Mouse (Mus musculus): Measurements from ENCODE around the gene Smox. TPM values are rescaled to one million over a fixed set of nuclear protein-coding genes. Genes with fewer than 3 reads are reported as not detected.
A peak's percentile ranks its signal among the peaks of the same experiment; 100 is the strongest.

The Smox gene
- polyA plus RNA-seq, 1 experiment from 2014 or later, result 26.8 TPM

DNA sequence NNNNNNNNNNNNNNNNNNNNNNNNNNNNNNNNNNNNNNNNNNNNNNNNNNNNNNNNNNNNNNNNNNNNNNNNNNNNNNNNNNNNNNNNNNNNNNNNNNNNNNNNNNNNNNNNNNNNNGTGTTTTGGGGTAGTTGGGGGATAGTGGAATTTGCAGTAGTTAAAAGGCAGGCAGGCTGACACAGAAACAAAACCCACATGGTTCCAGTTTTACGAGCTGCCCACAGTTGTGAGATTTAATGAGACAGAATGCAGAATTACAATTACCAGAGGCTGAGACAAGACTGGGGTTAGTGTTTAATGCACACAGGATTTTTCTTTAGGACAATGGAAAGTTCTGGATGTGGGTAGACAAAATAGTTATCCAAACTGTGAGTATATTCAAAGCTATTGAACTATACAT is 9.6 kb upstream of the Smox start:
- H3K9ac ChIP-seq (ENCODE audit: low read depth, low read length), result no peak overlapping the region
- H3K4me2 ChIP-seq (ENCODE audit: low read length), result no peak overlapping the region
- no peak overlapping the region for H3K27ac ChIP-seq
- DNase-seq (ENCODE audit: low spot score) (peak; percentile 58), ATAC-seq (replicated peaks; ENCODE audit: low FRiP score, low read depth) (no peak)
- WGBS, result 17% methylated on average over 1 of the region's 1 CpGs
- TF ChIP-seq CTCF (IDR thresholded peaks at IDR 0.05; ENCODE audit: low read depth), result no peak
- H3K9me3 ChIP-seq (replicated peaks; ENCODE audit: low read length), result no peaks in the 10 kb centered on the region
- no peaks in the 10 kb centered on the region for H3K4me1 ChIP-seq (replicated peaks; ENCODE audit: insufficient read depth, low read length)
- H3K36me3 ChIP-seq (ENCODE audit: insufficient read depth, low read length), result no peaks in the 10 kb centered on the region
- no peak overlapping the region for H3K4me3 ChIP-seq (replicated peaks; ENCODE audit: low read depth, low read length)
- H3K27me3 ChIP-seq (ENCODE audit: insufficient read depth, low read length), result no peaks in the 10 kb centered on the region

DNA sequence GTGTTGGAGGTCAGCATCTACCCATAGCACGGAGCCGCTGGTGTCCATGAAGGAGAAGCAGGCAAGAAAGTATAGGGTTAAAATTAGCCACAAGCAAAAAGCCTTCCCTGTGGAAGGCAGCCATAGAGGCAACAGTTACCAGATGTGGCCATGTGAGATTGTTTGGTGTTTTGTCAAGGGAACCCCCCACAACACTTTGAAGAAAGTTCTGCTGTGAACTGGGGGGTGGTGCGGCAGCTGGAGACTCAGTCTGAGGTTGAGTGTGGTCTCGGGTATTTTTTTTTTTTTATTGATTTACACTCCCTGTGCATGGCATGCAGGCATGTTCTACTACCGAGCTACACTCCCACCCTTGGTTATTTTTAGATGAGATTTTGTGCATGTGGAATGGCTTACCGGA is 8.8 kb upstream of the Smox start:
- no peak overlapping the region for H3K27ac ChIP-seq
- H3K4me2 ChIP-seq (ENCODE audit: low read length), result no peak overlapping the region
- H3K36me3 ChIP-seq (ENCODE audit: insufficient read depth, low read length), result no peaks in the 10 kb centered on the region
- 67% methylated on average over 6 of the region's 6 CpGs for WGBS
- no peak for ATAC-seq (replicated peaks; ENCODE audit: low FRiP score, low read depth)
- no peaks in the 10 kb centered on the region for H3K4me1 ChIP-seq (replicated peaks; ENCODE audit: insufficient read depth, low read length)
- TF ChIP-seq CTCF (IDR thresholded peaks at IDR 0.05; ENCODE audit: low read depth), result no peak
- no peak overlapping the region for H3K9ac ChIP-seq (ENCODE audit: low read depth, low read length)
- H3K9me3 ChIP-seq (replicated peaks; ENCODE audit: low read length), result no peaks in the 10 kb centered on the region
- no peak overlapping the region for H3K4me3 ChIP-seq (replicated peaks; ENCODE audit: low read depth, low read length)
- no peaks in the 10 kb centered on the region for H3K27me3 ChIP-seq (ENCODE audit: insufficient read depth, low read length)
- DNase-seq (ENCODE audit: low spot score), result no peak

DNA sequence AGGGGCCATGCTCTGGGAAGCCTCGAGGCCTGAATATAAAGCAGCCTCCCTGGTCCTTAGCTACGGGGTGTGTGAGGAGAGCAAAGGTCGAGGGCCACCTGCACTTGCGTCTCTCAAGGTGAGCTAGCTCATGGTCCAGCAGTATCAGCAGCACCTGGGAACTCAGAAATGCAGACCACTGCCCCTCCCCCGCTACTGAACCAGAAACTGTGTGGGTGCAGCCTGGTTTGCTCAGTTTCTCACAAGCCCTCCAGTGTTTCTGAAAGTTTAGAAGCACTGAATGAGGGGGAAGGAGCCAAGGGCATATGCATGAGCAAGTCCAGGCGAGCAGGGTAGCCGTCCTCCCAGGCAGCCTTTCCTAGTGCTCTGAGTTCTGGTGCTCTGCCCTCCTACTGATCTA is 7.7 kb upstream of the Smox start:
- H3K9ac ChIP-seq (ENCODE audit: low read depth, low read length), result no peak overlapping the region
- no peak overlapping the region for H3K27ac ChIP-seq
- H3K4me1 ChIP-seq (replicated peaks; ENCODE audit: insufficient read depth, low read length), result no peaks in the 10 kb centered on the region
- no peak overlapping the region for H3K4me2 ChIP-seq (ENCODE audit: low read length)
- WGBS, result 51% methylated on average over 7 of the region's 7 CpGs
- H3K36me3 ChIP-seq (ENCODE audit: insufficient read depth, low read length), result no peaks in the 10 kb centered on the region
- ATAC-seq (replicated peaks; ENCODE audit: low FRiP score, low read depth), result no peak
- no peaks in the 10 kb centered on the region for H3K9me3 ChIP-seq (replicated peaks; ENCODE audit: low read length)
- no peak for DNase-seq (ENCODE audit: low spot score)
- TF ChIP-seq CTCF (IDR thresholded peaks at IDR 0.05; ENCODE audit: low read depth), result no peak
- no peaks in the 10 kb centered on the region for H3K27me3 ChIP-seq (ENCODE audit: insufficient read depth, low read length)
- H3K4me3 ChIP-seq (replicated peaks; ENCODE audit: low read depth, low read length), result no peak overlapping the region

DNA sequence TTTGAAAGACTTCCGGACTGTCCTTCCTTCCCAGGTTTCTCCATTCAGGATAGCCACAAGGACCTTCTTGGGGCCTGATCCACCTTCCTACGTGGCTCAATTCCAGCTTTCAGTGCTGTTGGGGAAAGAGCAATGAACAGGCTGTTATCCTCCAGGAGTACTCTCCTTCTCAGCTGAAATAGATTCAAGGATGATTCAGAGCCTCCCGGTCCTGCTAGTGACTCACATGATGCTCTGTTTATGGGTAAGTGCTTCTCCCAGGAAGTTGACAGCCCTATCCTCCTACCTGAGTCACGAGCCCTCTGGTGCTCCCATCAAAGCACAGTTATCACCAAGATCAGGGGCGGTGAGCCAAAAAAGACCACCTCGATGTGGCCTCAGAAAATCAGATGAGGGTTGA is 7.1 kb upstream of the Smox start:
- Histone ChIP-seq H3K4me2 (ENCODE audit: low read length) (no peak overlapping the region), H3K4me1 (replicated peaks; ENCODE audit: insufficient read depth, low read length) (no peaks in the 10 kb centered on the region), H3K4me3 (replicated peaks; ENCODE audit: low read depth, low read length) (no peak overlapping the region), H3K27ac (no peak overlapping the region), H3K9me3 (replicated peaks; ENCODE audit: low read length) (no peaks in the 10 kb centered on the region), H3K9ac (ENCODE audit: low read depth, low read length) (no peak overlapping the region), H3K36me3 (ENCODE audit: insufficient read depth, low read length) (no peaks in the 10 kb centered on the region), H3K27me3 (ENCODE audit: insufficient read depth, low read length) (no peaks in the 10 kb centered on the region)
- DNase-seq (ENCODE audit: low spot score) (no peak), ATAC-seq (replicated peaks; ENCODE audit: low FRiP score, low read depth) (no peak)
- no peak for TF ChIP-seq CTCF (IDR thresholded peaks at IDR 0.05; ENCODE audit: low read depth)
- WGBS, result 56% methylated on average over 6 of the region's 6 CpGs

DNA sequence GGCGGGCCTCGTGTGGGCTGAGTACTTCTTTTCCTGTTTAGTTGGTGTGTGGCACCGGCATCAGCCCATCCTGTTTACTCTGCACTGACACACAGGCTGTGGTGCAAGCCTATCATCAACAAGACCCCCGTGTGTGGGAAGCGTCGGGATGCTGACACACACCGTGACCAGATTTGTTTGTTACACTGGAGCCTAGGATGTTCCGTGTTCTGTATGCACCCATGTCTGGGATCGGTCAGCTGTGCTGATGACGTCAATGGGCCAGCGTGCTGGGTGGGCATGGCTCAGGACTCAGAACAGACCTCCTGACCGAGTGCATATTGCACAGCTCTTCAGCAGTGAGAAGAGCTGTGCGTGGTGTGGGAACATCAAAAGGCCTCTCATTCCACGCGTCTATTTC is 6.2 kb upstream of the Smox start:
- 82% methylated on average over 15 of the region's 15 CpGs for WGBS

DNA sequence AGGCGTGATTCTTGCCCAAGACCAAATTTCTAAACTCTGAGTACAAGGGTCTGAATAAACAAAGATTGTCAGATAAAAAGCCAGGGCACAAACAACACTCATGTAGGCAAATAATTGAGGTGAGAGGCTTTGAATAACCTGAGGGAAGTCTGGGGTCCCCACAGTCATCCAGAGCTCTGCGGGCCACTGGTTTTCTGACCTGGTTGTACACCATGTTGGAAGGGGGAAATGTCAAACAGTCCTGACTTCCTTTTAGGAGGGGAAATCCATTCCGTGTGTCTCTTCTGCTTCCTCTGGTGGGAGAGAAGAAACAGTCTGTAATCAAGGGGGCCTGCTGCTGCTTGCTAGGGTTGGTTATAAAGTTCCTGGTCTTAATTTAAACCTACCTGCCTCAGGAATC is 5.2 kb upstream of the Smox start:
- DNase-seq (ENCODE audit: low spot score), result no peak
- Histone ChIP-seq H3K9me3 (replicated peaks; ENCODE audit: low read length) (no peaks in the 10 kb centered on the region), H3K9ac (ENCODE audit: low read depth, low read length) (no peak overlapping the region), H3K4me2 (ENCODE audit: low read length) (no peak overlapping the region), H3K27ac (no peak overlapping the region), H3K4me3 (replicated peaks; ENCODE audit: low read depth, low read length) (no peak overlapping the region), H3K27me3 (ENCODE audit: insufficient read depth, low read length) (no peaks in the 10 kb centered on the region), H3K4me1 (replicated peaks; ENCODE audit: insufficient read depth, low read length) (no peaks in the 10 kb centered on the region), H3K36me3 (ENCODE audit: insufficient read depth, low read length) (no peaks in the 10 kb centered on the region)
- no peak for ATAC-seq (replicated peaks; ENCODE audit: low FRiP score, low read depth)
- WGBS, result 87% methylated on average over 3 of the region's 3 CpGs
- TF ChIP-seq CTCF (IDR thresholded peaks at IDR 0.05; ENCODE audit: low read depth), result no peak

More for the DNA sequence above, 6.2 kb upstream of the Smox start:
- H3K4me3 ChIP-seq (replicated peaks; ENCODE audit: low read depth, low read length), result no peak overlapping the region
- no peaks in the 10 kb centered on the region for H3K27me3 ChIP-seq (ENCODE audit: insufficient read depth, low read length)
- DNase-seq (ENCODE audit: low spot score) (no peak), ATAC-seq (replicated peaks; ENCODE audit: low FRiP score, low read depth) (no peak)
- TF ChIP-seq CTCF (IDR thresholded peaks at IDR 0.05; ENCODE audit: low read depth), result no peak
- H3K36me3 ChIP-seq (ENCODE audit: insufficient read depth, low read length), result no peaks in the 10 kb centered on the region
- no peak overlapping the region for H3K4me2 ChIP-seq (ENCODE audit: low read length)
- H3K27ac ChIP-seq, result no peak overlapping the region
- H3K9me3 ChIP-seq (replicated peaks; ENCODE audit: low read length), result no peaks in the 10 kb centered on the region
- no peak overlapping the region for H3K9ac ChIP-seq (ENCODE audit: low read depth, low read length)
- no peaks in the 10 kb centered on the region for H3K4me1 ChIP-seq (replicated peaks; ENCODE audit: insufficient read depth, low read length)

DNA sequence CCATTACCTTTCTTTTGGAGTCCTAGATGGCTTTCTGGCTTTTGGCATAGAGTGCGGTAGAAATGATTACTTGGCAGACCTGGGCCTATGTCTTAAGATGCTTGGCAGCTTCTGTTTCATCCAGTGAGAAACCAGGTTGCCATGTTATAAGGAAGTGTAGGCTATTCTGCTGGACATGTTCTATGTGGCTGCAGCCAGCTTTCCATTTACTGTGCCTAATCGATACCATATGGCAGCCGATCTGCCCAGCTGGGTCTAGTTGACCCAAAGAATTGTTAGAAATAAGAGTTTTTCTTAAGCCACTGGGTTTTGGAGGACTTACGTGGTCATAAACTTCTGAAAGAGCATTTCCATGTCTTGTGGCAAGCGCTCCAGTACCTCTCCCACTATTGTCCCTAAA is 4.0 kb upstream of the Smox start:
- no peak overlapping the region for H3K9ac ChIP-seq (ENCODE audit: low read depth, low read length)
- no peak overlapping the region for H3K4me3 ChIP-seq (replicated peaks; ENCODE audit: low read depth, low read length)
- H3K9me3 ChIP-seq (replicated peaks; ENCODE audit: low read length), result no peaks in the 10 kb centered on the region
- H3K27ac ChIP-seq, result no peak overlapping the region
- no peaks in the 10 kb centered on the region; the same call in 1 of the 2 replicates for H3K4me1 ChIP-seq (replicated peaks; ENCODE audit: insufficient read depth, low read length)
- no peaks in the 10 kb centered on the region for H3K27me3 ChIP-seq (ENCODE audit: insufficient read depth, low read length)
- ATAC-seq (replicated peaks; ENCODE audit: low FRiP score, low read depth) (no peak), DNase-seq (ENCODE audit: low spot score) (no peak)
- WGBS, result 87% methylated on average over 5 of the region's 5 CpGs
- TF ChIP-seq CTCF (IDR thresholded peaks at IDR 0.05; ENCODE audit: low read depth), result no peak
- H3K4me2 ChIP-seq (ENCODE audit: low read length), result no peak overlapping the region
- no peaks in the 10 kb centered on the region for H3K36me3 ChIP-seq (ENCODE audit: insufficient read depth, low read length)

Measured in kidney, postnatal 0 days (tissue).